Mouse (Mus musculus): ENCODE measurements around the gene Lypd6b. TPM values are rescaled to one million over a fixed set of nuclear protein-coding genes. Genes with fewer than 3 reads are reported as not detected.

Lypd6b gene
- polyA plus RNA-seq (2017; shearing (Covaris generic)): 1 to 10 TPM in 1 of 2 experiments, under 1 TPM in 1; 0.60 to 5.2 TPM

DNA sequence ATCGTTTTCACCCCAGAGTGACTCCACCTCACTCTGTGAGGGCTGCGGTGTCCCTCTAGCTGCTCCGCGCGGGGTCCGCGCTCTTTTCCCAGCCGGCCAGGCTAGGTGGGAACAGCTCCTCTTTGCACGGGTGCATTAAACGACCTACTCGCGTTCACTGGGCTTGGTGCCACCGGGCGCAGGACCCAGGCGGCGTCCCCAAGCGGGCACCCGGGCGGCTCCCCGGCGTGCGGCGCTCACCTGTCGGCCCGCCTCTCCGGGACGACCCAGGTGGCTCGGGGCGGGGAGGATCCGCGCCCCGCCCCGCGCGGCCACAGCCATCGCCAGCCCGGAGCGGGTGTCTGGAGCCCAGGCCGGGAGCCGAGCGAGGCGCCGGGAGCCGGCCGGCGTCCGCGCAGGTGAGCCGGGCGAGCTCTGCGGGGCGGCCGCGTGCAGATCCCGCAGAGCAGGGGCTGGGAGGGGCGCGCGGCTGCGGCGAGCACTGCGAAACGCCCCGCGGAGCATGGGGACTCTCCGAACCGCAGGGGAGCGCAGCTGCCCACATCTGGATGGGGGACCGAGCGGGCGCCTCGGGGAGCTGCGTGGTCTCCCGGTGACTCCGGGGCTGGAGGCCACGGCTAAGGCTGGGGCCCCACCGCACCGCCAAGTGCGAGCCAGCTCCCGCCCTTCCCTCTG, at the start of gene Lypd6b:
Lypd6b (plus strand) TSS at position 313 of the 675 bp plus-strand sequence.

Other genes with a start within 250 kb of the Lypd6b start
- 1 to 10 TPM; 2.4 to 8.5 TPM for gene Kif5c, start 168.4 kb upstream of the Lypd6b start, polyA plus RNA-seq (2017; shearing (Covaris generic))

Data from inflammation-experienced regulatory T-cells (primary cell).